Mouse (Mus musculus): ENCODE data around the gene Arhgef7. TPM values are rescaled to one million over a fixed set of nuclear protein-coding genes. Genes with fewer than 3 reads are reported as not detected.

The Arhgef7 gene
- total and polyA plus RNA-seq, 3 experiments = 59.7 to 117 (median 114) TPM

DNA sequence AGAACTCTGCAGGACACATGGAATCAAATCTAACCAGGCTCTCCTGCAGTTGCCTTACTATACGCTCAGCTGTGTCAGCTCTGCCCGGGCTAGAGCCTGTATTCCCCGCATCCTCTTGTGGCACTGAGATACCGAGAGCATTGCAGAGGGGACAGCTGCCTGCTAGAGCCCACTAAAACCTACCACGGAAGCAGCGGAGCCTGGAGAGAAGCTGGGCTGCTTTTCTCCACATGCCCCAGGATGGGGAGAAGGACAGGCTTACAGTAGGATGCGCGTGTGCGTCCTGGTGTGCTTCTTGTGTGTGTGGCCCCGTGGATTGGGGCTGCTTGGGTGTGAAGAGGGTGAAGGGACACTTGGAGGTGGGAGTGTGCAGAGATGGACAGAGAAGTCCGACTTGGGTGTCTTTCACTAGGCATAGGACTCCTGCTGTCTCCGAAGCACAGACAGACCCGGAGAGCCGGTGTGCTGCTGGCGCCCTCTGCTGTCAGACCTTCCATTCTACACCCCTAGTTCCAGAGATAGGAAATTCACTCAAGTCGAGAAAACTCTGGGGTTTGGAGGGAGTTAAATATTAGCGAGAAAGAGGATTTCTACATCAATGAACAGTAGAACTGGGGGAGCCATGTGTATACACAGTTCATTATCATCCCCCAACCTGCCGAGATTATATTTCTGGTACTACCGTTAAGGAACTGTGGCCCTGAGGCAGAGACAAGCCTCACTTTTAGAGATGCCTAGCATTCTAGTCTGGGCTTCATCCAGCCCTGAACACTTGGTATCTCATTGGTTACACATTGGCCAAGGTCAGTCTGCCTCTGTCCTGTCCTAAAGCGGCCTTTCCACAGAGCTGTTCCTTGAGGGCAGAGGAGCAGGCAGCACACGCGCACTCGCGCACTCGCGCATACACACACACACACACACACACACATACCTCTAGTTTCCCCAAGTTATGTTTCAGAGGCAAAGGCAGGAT is 27.2 kb upstream of the Arhgef7 start:
- 33% methylated on average over 26 of the region's 26 CpGs for WGBS
- Histone ChIP-seq H3K27me3 (ENCODE audit: control insufficient read depth, insufficient read depth, low read length) (no peaks in the 10 kb centered on the region), H3K27ac (no peak overlapping the region; the same call in 1 of the 2 replicates), H3K4me1 (ENCODE audit: control insufficient read depth, insufficient read depth, low read length) (no peaks in the 10 kb centered on the region), H3K4me3 (no peak overlapping the region), H3K36me3 (ENCODE audit: control insufficient read depth, insufficient read depth, low read length) (no peaks in the 10 kb centered on the region), H3K9ac (ENCODE audit: low read depth, low read length) (no peak overlapping the region), H3K79me2 (replicated peaks; ENCODE audit: control insufficient read depth, insufficient read depth, low read length) (no peaks in the 10 kb centered on the region)
- peak; percentile 67 to 82 for DNase-seq
- intact Hi-C loops (cut with DNase I) = loop anchor here (2.0 to 10.0 kb wide), 5 partner anchors 68 to 246 kb away; partner anchors contain the start of gene Cars2
- TF ChIP-seq EP300 (IDR thresholded peaks at IDR 0.05; ENCODE audit: insufficient read depth, low read depth, low read length) (peak; percentile 55; the same call in 1 of the 2 replicates), POLR2A (IDR thresholded peaks at IDR 0.05; ENCODE audit: insufficient read depth, low read depth, low read length) (no peak), CTCF (IDR thresholded peaks at IDR 0.05) (peak; percentile 98; the same call in 1 of the 2 replicates)

DNA sequence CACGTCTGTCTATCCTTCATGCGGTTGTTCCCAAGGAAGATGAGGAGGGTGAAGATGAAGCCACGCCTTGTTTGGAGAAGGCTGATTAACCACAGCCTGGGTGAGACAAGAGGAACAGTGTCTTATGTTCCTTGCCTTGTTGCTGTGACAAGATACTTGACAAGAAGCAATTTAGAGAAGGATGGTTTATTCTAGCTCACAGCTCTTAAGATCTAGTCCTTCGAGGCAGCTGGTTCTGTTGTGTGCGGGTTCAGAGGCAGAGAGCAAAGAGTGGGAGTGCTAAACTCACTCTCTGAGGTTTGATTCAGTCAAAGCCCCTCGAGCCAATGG is 26.5 kb upstream of the Arhgef7 start, which contains the start of gene 1700016D06Rik:
Gene 1700016D06Rik, minus strand, starts transcription at position 31 of the 330 bp plus-strand sequence.
- DNase-seq = no peak
- 60% methylated on average over 6 of the region's 6 CpGs for WGBS
- no peak within 1 kb of the TSS for H3K9ac ChIP-seq (ENCODE audit: low read depth, low read length)
- no peaks in the 10 kb centered on the region for H3K79me2 ChIP-seq (replicated peaks; ENCODE audit: control insufficient read depth, insufficient read depth, low read length)
- H3K36me3 ChIP-seq (ENCODE audit: control insufficient read depth, insufficient read depth, low read length) = no peaks in the 10 kb centered on the region
- no peak within 1 kb of the TSS; the same call in 1 of the 2 replicates for H3K27ac ChIP-seq
- no peak within 1 kb of the TSS for H3K4me3 ChIP-seq
- H3K27me3 ChIP-seq (ENCODE audit: control insufficient read depth, insufficient read depth, low read length) = no peaks in the 10 kb centered on the region
- intact Hi-C loops (cut with DNase I) = loop anchor here (2.0 to 10.0 kb wide), 5 partner anchors 69 to 246 kb away; partner anchors contain the start of gene Cars2
- H3K4me1 ChIP-seq (ENCODE audit: control insufficient read depth, insufficient read depth, low read length) = no peaks in the 10 kb centered on the region
- TF ChIP-seq POLR2A (IDR thresholded peaks at IDR 0.05; ENCODE audit: insufficient read depth, low read depth, low read length) (no peak), CTCF (IDR thresholded peaks at IDR 0.05) (no peak), EP300 (IDR thresholded peaks at IDR 0.05; ENCODE audit: insufficient read depth, low read depth, low read length) (no peak)

DNA sequence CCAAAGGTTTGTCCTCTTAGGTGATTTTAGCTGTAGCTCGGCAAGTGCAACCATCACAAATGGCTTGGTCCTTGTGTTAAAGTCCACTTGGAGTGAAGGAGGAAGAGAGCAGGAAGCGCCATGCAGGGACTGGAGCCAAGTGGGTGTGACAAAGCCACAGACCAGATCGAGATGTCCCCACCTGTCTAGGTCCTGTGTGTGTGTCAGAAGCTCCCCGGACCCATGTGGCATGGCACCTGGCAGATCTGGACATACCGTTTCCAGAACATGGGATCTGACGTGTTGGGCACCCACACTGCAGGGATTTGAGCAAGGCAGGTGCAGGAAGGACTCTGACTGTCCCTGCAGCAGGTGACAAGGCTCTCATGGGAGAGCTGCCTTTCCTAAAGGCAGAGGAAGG is 26.1 kb upstream of the Arhgef7 start:
- H3K4me1 ChIP-seq (ENCODE audit: control insufficient read depth, insufficient read depth, low read length) = peaks cover 3% of the 10 kb centered on the region
- no peak overlapping the region for H3K4me3 ChIP-seq
- no peak overlapping the region for H3K9ac ChIP-seq (ENCODE audit: low read depth, low read length)
- no peaks in the 10 kb centered on the region for H3K27me3 ChIP-seq (ENCODE audit: control insufficient read depth, insufficient read depth, low read length)
- no peak overlapping the region for H3K27ac ChIP-seq
- no peak for TF ChIP-seq CTCF (IDR thresholded peaks at IDR 0.05)
- TF ChIP-seq POLR2A (IDR thresholded peaks at IDR 0.05; ENCODE audit: insufficient read depth, low read depth, low read length) = no peak
- no peak for TF ChIP-seq EP300 (IDR thresholded peaks at IDR 0.05; ENCODE audit: insufficient read depth, low read depth, low read length)
- WGBS = 73% methylated on average over 6 of the region's 6 CpGs
- peak in 1 of 2 experiments; percentile 9 for DNase-seq
- H3K36me3 ChIP-seq (ENCODE audit: control insufficient read depth, insufficient read depth, low read length) = no peaks in the 10 kb centered on the region
- H3K79me2 ChIP-seq (replicated peaks; ENCODE audit: control insufficient read depth, insufficient read depth, low read length) = no peaks in the 10 kb centered on the region
- intact Hi-C loops (cut with DNase I) = loop anchor here (2.0 to 10.0 kb wide), 5 partner anchors 69 to 247 kb away; partner anchors contain the start of gene Cars2

DNA sequence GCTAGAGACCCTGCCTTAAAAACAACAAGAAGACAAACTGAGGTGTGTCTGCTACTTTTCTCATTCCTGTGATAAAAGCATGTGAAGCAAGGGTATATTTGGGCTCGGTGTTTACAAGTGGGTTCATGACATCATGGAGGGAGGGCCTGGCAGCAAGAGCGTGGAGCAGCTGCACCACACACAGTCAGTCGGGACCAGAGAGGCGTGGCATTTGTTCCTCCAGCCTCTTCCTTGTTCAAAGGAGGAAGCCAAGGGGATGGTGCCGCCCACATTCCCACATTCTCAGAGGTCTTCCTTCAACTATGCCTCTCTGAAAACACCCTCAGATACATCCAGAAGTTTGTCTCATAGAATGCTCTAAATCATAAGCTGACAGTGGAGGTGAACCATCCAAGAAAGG is 23.7 kb upstream of the Arhgef7 start:
- Histone ChIP-seq H3K9ac (ENCODE audit: low read depth, low read length) (no peak overlapping the region), H3K36me3 (ENCODE audit: control insufficient read depth, insufficient read depth, low read length) (no peaks in the 10 kb centered on the region), H3K27ac (no peak overlapping the region), H3K4me3 (no peak overlapping the region), H3K27me3 (ENCODE audit: control insufficient read depth, insufficient read depth, low read length) (no peaks in the 10 kb centered on the region), H3K79me2 (replicated peaks; ENCODE audit: control insufficient read depth, insufficient read depth, low read length) (no peaks in the 10 kb centered on the region), H3K4me1 (ENCODE audit: control insufficient read depth, insufficient read depth, low read length) (peaks cover 4% of the 10 kb centered on the region)
- TF ChIP-seq POLR2A (IDR thresholded peaks at IDR 0.05; ENCODE audit: insufficient read depth, low read depth, low read length) = no peak
- TF ChIP-seq EP300 (IDR thresholded peaks at IDR 0.05; ENCODE audit: insufficient read depth, low read depth, low read length) = no peak
- no peak for TF ChIP-seq CTCF (IDR thresholded peaks at IDR 0.05)
- intact Hi-C loops (cut with DNase I) = loop anchor here (5.0 to 10.0 kb wide), 4 partner anchors 71 to 249 kb away; partner anchors contain the start of gene Cars2
- 73% methylated on average over 5 of the region's 5 CpGs for WGBS
- DNase-seq = no peak

DNA sequence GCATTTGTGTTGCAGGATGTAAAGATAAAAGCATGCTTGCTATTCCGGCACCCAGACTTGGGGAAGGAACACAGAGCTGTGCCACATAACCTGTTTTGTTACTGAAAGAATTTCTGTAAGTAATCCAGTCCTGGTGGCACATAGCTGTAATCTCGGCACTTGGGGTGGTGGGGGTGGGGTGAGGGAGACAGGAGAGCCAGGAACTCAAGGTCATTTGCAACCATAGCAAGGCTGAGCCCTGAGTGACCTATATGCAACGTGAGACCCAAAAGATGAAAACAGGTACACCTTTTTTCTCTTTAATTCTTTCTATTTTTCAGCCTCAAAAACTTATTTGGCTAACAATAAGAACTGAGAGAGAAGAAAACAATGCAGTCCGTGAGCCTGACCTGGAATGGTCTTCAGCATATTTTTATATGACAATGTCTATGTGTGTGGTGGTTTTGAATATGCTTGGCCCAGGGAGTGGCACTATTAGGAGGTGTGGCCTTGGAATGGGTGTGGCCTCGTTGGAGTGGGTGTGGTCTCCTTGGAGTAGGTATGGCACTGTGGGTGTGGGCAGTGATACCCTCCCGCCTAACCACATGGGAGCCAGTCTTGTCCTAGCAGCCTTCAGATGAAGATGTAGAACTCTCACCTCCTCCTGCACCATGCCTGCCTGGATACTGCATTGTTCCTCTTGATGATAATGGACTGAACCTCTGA is 22.7 kb upstream of the Arhgef7 start:
- Histone ChIP-seq H3K27me3 (ENCODE audit: control insufficient read depth, insufficient read depth, low read length) (no peaks in the 10 kb centered on the region), H3K4me1 (ENCODE audit: control insufficient read depth, insufficient read depth, low read length) (peaks cover 4% of the 10 kb centered on the region), H3K4me3 (no peak overlapping the region), H3K27ac (peak overlapping the region; percentile 78), H3K9ac (ENCODE audit: low read depth, low read length) (no peak overlapping the region), H3K79me2 (replicated peaks; ENCODE audit: control insufficient read depth, insufficient read depth, low read length) (no peaks in the 10 kb centered on the region), H3K36me3 (ENCODE audit: control insufficient read depth, insufficient read depth, low read length) (no peaks in the 10 kb centered on the region)
- intact Hi-C loops (cut with DNase I) = loop anchor here (5.0 to 10.0 kb wide), 4 partner anchors 73 to 250 kb away; partner anchors contain the start of gene Cars2
- DNase-seq = no peak
- WGBS = 51% methylated on average over 6 of the region's 6 CpGs
- TF ChIP-seq POLR2A (IDR thresholded peaks at IDR 0.05; ENCODE audit: insufficient read depth, low read depth, low read length) (no peak), EP300 (IDR thresholded peaks at IDR 0.05; ENCODE audit: insufficient read depth, low read depth, low read length) (no peak), CTCF (IDR thresholded peaks at IDR 0.05) (no peak)
